In genomic region chr14:75052451-75052850, GRCm38 (mm10) we compare ENCODE assay signal across 13 mouse cellular contexts. TPM values are rescaled to one million over a fixed set of nuclear protein-coding genes. Genes with fewer than 3 reads are reported as not detected.
DNase-seq lines count a peak whose midpoint lies in the region; ATAC-seq and TF ChIP-seq lines count a peak whose summit lies in the region.
"Had no signal": no experiment of that assay in that cellular context is flagged by ENCODE, and none has a peak within 500 bp of the region (broad histone marks: within the 10 kb centered on the region; RNA-seq: fewer than 3 reads in every experiment).

No protein-coding gene starts in this region.

- no peak overlapping the region for H3K27ac ChIP-seq in intestine, postnatal 0 days (ENCODE audit: low read depth, low read length)
- no peak overlapping the region for H3K27ac ChIP-seq in intestine, embryonic 16.5 days (ENCODE audit: low read length)
- no peak overlapping the region for H3K27ac ChIP-seq in thymus, adult 2 months (ENCODE audit: control insufficient read depth, insufficient read depth, low read length)
- no peak overlapping the region for H3K27ac ChIP-seq in forebrain, embryonic 13.5 days
- H3K27ac ChIP-seq: gastrocnemius, adult 2 months; intestine, embryonic 15.5 days; liver, embryonic 13.5 days; midbrain, embryonic 13.5 days had no signal

- H3K4me3 ChIP-seq in intestine, postnatal 0 days (ENCODE audit: low read depth, low read length), result no peak overlapping the region
- no peak overlapping the region for H3K4me3 ChIP-seq in intestine, embryonic 16.5 days (ENCODE audit: low read length)
- H3K4me3 ChIP-seq in thymus, adult 2 months (ENCODE audit: control insufficient read depth, insufficient read depth, low read length), result no peak overlapping the region
- no peak overlapping the region for H3K4me3 ChIP-seq in forebrain, embryonic 13.5 days
- H3K4me3 ChIP-seq: gastrocnemius, adult 2 months; intestine, embryonic 15.5 days; liver, embryonic 13.5 days; midbrain, embryonic 13.5 days had no signal

- no peak for TF ChIP-seq POLR2A in thymus, adult 2 months (IDR thresholded peaks at IDR 0.05; ENCODE audit: control insufficient read depth, extremely low read depth, insufficient read depth, low read length, poor library complexity)
- no peak for TF ChIP-seq POLR2A in brain, embryonic 14.5 days (IDR thresholded peaks at IDR 0.05; ENCODE audit: borderline replicate concordance, extremely low read depth, insufficient read depth, insufficient read length, poor library complexity, severe bottlenecking)

- peak; percentile 50 for TF ChIP-seq CTCF in intestine, postnatal 0 days (IDR thresholded peaks at IDR 0.05; ENCODE audit: low read depth)
- no peak for TF ChIP-seq CTCF in thymus, adult 2 months (IDR thresholded peaks at IDR 0.05; ENCODE audit: borderline replicate concordance, control insufficient read depth, extremely low read depth, insufficient read depth, low read length, poor library complexity)
- peak; percentile 29; the same call in 1 of the 2 replicates for TF ChIP-seq CTCF in brain, embryonic 14.5 days (IDR thresholded peaks at IDR 0.05; ENCODE audit: borderline replicate concordance, extremely low read depth, insufficient read depth, insufficient read length)

- DNase-seq in thymus, adult 2 months, result peak; percentile 33
- no peak for DNase-seq in thymus, postnatal 10 days (ENCODE audit: low spot score in 2 of 2)
- DNase-seq in brain, embryonic 14.5 days (ENCODE audit: low read depth), result peak; percentile 11
- no peak for DNase-seq in yolk sac, embryonic 10.5 days (ENCODE audit: low spot score)
- DNase-seq: adrenal gland, postnatal 25 days; cerebellum, adult 2 months; gastrocnemius, adult 2 months; liver, embryonic 13.5 days had no signal

- ATAC-seq in intestine, postnatal 0 days, result no peak
- no peak for ATAC-seq in intestine, embryonic 16.5 days
- ATAC-seq in forebrain, embryonic 13.5 days, result no peak
- ATAC-seq: intestine, embryonic 15.5 days; midbrain, embryonic 13.5 days had no signal

- H3K9me3 ChIP-seq in intestine, postnatal 0 days (ENCODE audit: control insufficient read depth), result no peaks in the 10 kb centered on the region
- no peaks in the 10 kb centered on the region for H3K9me3 ChIP-seq in intestine, embryonic 16.5 days (ENCODE audit: control insufficient read depth, low read length)
- no peaks in the 10 kb centered on the region for H3K9me3 ChIP-seq in forebrain, embryonic 13.5 days (replicated peaks)
- H3K9me3 ChIP-seq: intestine, embryonic 15.5 days; liver, embryonic 13.5 days; midbrain, embryonic 13.5 days had no signal

- no peaks in the 10 kb centered on the region for H3K36me3 ChIP-seq in intestine, postnatal 0 days (ENCODE audit: control insufficient read depth, insufficient read depth)
- H3K36me3 ChIP-seq in intestine, embryonic 16.5 days (ENCODE audit: control insufficient read depth, insufficient read depth, low read length), result no peaks in the 10 kb centered on the region
- no peaks in the 10 kb centered on the region for H3K36me3 ChIP-seq in thymus, adult 2 months (ENCODE audit: control insufficient read depth, insufficient read depth, low read length)
- no peaks in the 10 kb centered on the region for H3K36me3 ChIP-seq in forebrain, embryonic 13.5 days (ENCODE audit: poor library complexity, severe bottlenecking)
- H3K36me3 ChIP-seq: intestine, embryonic 15.5 days; liver, embryonic 13.5 days; midbrain, embryonic 13.5 days had no signal

- H3K4me1 ChIP-seq in intestine, postnatal 0 days (replicated peaks; ENCODE audit: control insufficient read depth, insufficient read depth, low read length), result no peaks in the 10 kb centered on the region
- H3K4me1 ChIP-seq in intestine, embryonic 16.5 days (ENCODE audit: control insufficient read depth, insufficient read depth, low read length), result peaks cover 10% of the 10 kb centered on the region; the same call in 1 of the 2 replicates
- peaks cover 5% of the 10 kb centered on the region for H3K4me1 ChIP-seq in thymus, adult 2 months (replicated peaks; ENCODE audit: control insufficient read depth, insufficient read depth, low read length)
- H3K4me1 ChIP-seq in forebrain, embryonic 13.5 days, result no peaks in the 10 kb centered on the region
- H3K4me1 ChIP-seq: midbrain, embryonic 13.5 days had no signal

- WGBS in intestine, postnatal 0 days, result 71% methylated on average over 8 of the region's 8 CpGs
- WGBS in intestine, embryonic 16.5 days, result 69% methylated on average over 8 of the region's 8 CpGs
- WGBS in thymus, adult 2 months, result 51% methylated on average over 8 of the region's 8 CpGs
- WGBS in forebrain, embryonic 13.5 days, result 66% methylated on average over 8 of the region's 8 CpGs

- H3K4me2 ChIP-seq in intestine, postnatal 0 days (replicated peaks; ENCODE audit: low read depth), result no peak overlapping the region
- H3K4me2 ChIP-seq in intestine, embryonic 16.5 days (ENCODE audit: low read depth, low read length), result no peak overlapping the region
- no peak overlapping the region for H3K4me2 ChIP-seq in forebrain, embryonic 13.5 days
- H3K4me2 ChIP-seq: intestine, embryonic 15.5 days; liver, embryonic 13.5 days; midbrain, embryonic 13.5 days had no signal

- H3K27me3 ChIP-seq in intestine, postnatal 0 days (replicated peaks; ENCODE audit: control insufficient read depth, insufficient read depth, low read length), result no peaks in the 10 kb centered on the region
- H3K27me3 ChIP-seq in intestine, embryonic 16.5 days (replicated peaks; ENCODE audit: control insufficient read depth, insufficient read depth, low read length), result no peaks in the 10 kb centered on the region
- H3K27me3 ChIP-seq in thymus, adult 2 months (ENCODE audit: control insufficient read depth, insufficient read depth, low read length), result no peaks in the 10 kb centered on the region; the same call in 1 of the 2 replicates
- H3K27me3 ChIP-seq in forebrain, embryonic 13.5 days, result no peaks in the 10 kb centered on the region
- H3K27me3 ChIP-seq: intestine, embryonic 15.5 days; liver, embryonic 13.5 days; midbrain, embryonic 13.5 days had no signal

- H3K9ac ChIP-seq in intestine, postnatal 0 days (ENCODE audit: low read depth, low read length), result no peak overlapping the region
- H3K9ac ChIP-seq in intestine, embryonic 16.5 days (ENCODE audit: low read depth, low read length), result no peak overlapping the region
- H3K9ac ChIP-seq in forebrain, embryonic 13.5 days, result no peak overlapping the region
- H3K9ac ChIP-seq: intestine, embryonic 15.5 days; liver, embryonic 13.5 days; midbrain, embryonic 13.5 days had no signal

RNA-seq across cellular contexts. Expression of gene Rubcnl, which starts 36.6 kb away (rescaled TPM):
- 0.22 and 0.26 TPM in 2 replicates for polyA plus RNA-seq in intestine, postnatal 0 days (2015; fragmentation: Nextera tagmentation; extraction: Ambion mirVana)
- polyA plus RNA-seq in intestine, embryonic 16.5 days (2015; fragmentation: Nextera tagmentation; extraction: Ambion mirVana), result 0.45 and 0.58 TPM in 2 replicates
- 2.7 and 2.9 TPM in 2 replicates for polyA plus RNA-seq in thymus, adult 2 months (2012; rRNA removed)
- 0.16 and 0.25 TPM in 2 replicates for polyA plus RNA-seq in brain, embryonic 14.5 days (2012; rRNA removed)
- polyA plus RNA-seq in forebrain, embryonic 13.5 days (2015; fragmentation: Nextera tagmentation; extraction: Ambion mirVana), result 0.13 and 0.21 TPM in 2 replicates

Comparison
In these comparisons a context has a peak if more than half of its experiments do, and no peak if none do; other contexts are left out.
1. DNase-seq: peak in thymus, adult 2 months (single experiment) and brain, embryonic 14.5 days (single experiment); none in thymus, postnatal 10 days (0 of 2) and yolk sac, embryonic 10.5 days (single experiment).